Mouse (Mus musculus): ENCODE results near the gene Rps6ka2. TPM values are rescaled to one million over a fixed set of nuclear protein-coding genes. Genes with fewer than 3 reads are reported as not detected.
"Not testable (repeated sequence)": the region's sequence is repeated elsewhere in the genome, so short reads cannot be mapped to it uniquely, and the experiment has no call there.

Rps6ka2 gene
- total RNA-seq, 4 experiments from 2014 or later: 32.1 to 43.0 (median 37.4) TPM

DNA sequence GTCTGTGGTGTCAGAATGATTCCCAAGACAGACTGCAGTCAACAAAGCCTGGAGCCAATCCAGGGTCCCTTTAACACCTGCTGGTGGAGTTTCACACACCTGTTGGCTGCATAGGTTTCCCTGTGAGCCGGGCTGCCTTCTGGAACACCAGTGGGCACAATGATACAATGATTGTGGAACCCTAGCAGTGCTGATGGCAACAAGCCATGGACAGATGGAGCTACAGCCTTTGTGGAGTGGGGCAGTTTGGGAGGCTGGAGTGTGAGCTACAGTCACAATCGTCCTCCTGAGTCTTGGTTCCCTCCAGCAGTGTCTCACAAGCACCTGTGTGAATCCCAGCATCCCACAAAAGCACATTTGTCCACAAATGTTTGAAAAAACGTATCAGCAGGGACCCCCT, 178.8 kb downstream of the Rps6ka2 start:
- not testable (repeated sequence) for DNase-seq (ENCODE audit: low spot score in 2 of 2)

- not testable (repeated sequence) for DNase-seq (ENCODE audit: low spot score in 2 of 2)
These were observed 182.7 kb downstream of the Rps6ka2 start, which contains the start of gene Ttll2 for GRCm38 (mm10) chr17:7352596-7352995. Gene Ttll2, minus strand, starts transcription at chr17:7352696.

Other genes with a start within 250 kb of the Rps6ka2 start
- 10 to 100 TPM; 27.9 to 32.6 (median 28.8) TPM for gene Rsph3b, start 221.4 kb upstream of the Rps6ka2 start, total RNA-seq (2022)
- gene Tagap1, start 209.0 kb upstream of the Rps6ka2 start, total RNA-seq (2022): 10 to 100 TPM; 27.8 to 31.7 (median 29.4) TPM
- 100 to 1,000 TPM in 1 of 4 experiments, 10 to 100 TPM in 3; 53.8 to 111 (median 72.2) TPM for gene Rnaset2b, start 199.5 kb upstream of the Rps6ka2 start, total RNA-seq (2022)
- 1 to 10 TPM in 1 of 4 experiments, under 1 TPM in 2, not detected in 1; 0.22 to 1.3 (median 0.49) TPM for gene Gm49721, start 191.2 kb upstream of the Rps6ka2 start, total RNA-seq (2022)
- gene Gm1604a, start 144.5 kb upstream of the Rps6ka2 start, total RNA-seq (2022): 1 to 10 TPM in 3 of 4 experiments, under 1 TPM in 1; 0.66 to 2.3 (median 1.1) TPM
- under 1 TPM in 1 of 4 experiments, not detected in 3; 0.43 TPM for gene Tcp10a, start 154.5 kb downstream of the Rps6ka2 start, total RNA-seq (2022)
- gene Ttll2, start 182.6 kb downstream of the Rps6ka2 start, total RNA-seq (2022): not detected
- not detected for gene Gm49630, start 201.9 kb downstream of the Rps6ka2 start, total RNA-seq (2022)
- gene Unc93a2, start 215.3 kb downstream of the Rps6ka2 start, total RNA-seq (2022): not detected

Data from layer of hippocampus, adult 8-10 months (tissue).